Mouse (Mus musculus): ENCODE measurements around the gene Parp14.

Parp14 gene

DNA sequence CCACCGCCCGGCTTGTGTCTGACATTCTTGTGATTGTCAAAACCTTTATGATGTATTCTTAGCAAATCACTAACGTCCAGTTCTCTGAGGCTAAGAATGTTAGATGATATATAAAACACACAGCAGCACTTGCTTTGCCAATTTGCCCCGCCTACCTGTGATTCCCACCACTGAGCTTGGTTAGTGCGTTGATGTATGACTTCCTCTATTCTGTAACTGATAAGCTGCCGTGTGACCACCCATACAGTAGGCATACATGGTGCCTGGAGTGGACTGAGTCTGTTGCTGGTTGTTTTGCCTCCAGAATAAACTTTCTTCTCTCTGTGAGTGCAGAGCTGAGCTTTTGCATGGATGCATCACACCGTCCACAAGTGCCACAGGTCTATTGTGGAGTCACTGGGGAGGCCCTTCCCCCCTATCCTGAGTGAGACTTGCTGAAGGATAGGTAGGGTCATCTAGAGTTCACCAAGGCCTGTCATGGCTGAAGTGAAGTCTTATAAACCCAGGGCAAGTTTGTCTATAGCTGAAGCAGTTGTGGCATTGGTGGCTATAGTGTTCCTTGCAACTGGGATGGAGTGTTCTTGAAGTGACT is 87.1 kb downstream of the Parp14 start:
- DNase-seq = no peak

DNA sequence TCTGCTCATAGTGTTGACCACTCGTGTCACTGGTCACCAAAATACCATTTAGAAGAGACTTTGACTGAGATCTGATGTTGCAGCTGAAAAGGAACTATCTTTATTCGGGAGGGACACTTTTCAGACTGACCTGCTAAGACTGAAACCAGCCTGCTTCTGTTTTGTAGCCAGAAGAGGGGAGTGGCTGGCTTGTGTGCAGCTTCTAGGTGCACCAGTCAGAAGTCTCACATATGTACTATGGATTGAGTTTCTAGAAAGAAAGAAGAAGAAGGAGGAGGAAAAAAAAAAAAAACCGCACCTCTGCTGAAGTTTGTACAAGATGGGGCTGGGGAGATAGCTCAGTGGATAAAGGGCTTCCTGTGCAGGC is 88.2 kb downstream of the Parp14 start:
- DNase-seq = no peak
